Mouse (Mus musculus) CD4-positive helper T cell, adult 2 months (primary cell): ENCODE data around the gene Fam83g.

Experiments
- DNase-seq: peaks from one replicate; pipeline ENCODE4 v3.0.0-alpha.2; 2012; ENCODE audit warnings: low read depth, missing footprints, low spot score

The Fam83g gene

DNA sequence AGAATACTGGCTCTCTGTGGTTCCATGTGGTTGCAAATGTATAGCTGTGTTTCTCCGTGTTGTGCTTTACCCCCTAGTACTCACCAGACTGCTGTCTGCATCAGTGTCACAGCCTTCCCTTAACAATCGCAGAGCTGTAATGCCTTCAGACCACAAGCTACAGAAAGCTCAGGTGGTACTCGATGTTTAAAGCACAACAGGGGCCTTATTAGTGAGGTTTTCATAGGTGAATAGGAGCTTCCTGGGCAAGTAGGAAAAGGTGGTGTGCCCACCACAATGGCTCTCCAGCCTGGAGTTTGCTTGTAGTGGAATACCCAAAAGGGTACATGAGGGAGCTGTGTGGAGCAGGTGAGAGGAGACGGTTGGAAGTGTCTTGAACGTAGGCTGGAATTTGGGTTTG is 31.7 kb upstream of the Fam83g start:
- no peak for DNase-seq

- DNase-seq, result peak; percentile 92
These were observed 31.0 kb upstream of the Fam83g start, which contains the start of gene Grap for GRCm38 (mm10) chr11:61652686-61653447. Grap (plus strand) TSS chr11:61653265.

DNA sequence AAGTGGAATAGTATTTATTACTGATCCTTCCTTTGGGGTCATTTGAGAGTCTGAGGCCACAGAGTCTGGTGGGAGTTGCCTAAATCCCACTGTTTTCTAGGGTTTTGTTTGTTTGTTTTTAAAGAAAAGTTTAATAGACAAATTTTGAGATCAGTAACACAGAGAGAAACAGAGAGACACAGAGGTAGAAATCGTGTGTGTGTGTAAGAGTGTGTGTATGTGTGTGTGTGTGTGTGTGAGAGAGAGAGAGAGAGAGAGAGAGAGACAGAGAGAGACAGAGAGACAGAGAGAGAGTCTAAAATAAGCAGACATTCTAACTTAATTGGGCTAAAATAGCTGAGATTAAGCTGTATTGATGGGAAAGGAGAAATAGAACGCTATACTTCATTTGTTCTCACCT is 30.3 kb upstream of the Fam83g start:
- no peak for DNase-seq

GRCm38 (mm10) chr11:61654786-61655311 is 29.0 kb upstream of the Fam83g start:
- no peak for DNase-seq

GRCm38 (mm10) chr11:61655649-61656048 is 28.2 kb upstream of the Fam83g start:
- no peak for DNase-seq

DNA sequence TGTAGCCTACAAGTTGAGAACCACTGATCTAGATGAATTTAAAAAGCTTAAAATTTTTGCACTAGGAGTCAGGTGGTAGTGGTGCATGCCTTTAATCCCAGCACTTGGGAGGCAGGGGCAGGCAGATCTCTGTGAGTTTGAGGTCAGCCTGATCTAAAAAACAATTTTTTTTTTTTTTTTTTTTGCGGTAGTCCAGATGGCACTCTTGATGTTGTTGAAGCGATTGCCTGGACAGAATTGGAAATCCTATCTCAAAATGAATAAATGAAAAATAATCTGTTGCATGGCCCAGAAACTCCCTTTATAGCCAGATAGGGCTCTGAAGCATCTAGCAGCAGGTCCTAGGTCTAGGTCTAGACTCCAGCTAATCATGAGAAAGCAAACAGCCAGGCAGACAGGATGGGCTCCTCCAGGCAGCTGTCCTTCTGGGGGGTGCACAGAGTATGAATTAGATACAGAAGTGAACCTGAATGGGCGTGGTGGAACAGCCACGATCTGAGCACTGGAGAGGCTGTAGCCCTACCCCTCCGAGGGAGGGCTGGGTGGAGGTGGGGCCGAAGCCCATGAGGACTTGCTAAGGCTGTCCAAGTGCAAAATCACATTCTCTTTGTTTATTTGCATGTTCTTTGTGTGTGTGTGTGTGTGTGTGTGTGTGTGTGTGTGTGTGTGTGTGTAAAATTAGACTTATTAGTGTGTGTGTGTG is 27.6 kb upstream of the Fam83g start:
- no peak for DNase-seq

DNA sequence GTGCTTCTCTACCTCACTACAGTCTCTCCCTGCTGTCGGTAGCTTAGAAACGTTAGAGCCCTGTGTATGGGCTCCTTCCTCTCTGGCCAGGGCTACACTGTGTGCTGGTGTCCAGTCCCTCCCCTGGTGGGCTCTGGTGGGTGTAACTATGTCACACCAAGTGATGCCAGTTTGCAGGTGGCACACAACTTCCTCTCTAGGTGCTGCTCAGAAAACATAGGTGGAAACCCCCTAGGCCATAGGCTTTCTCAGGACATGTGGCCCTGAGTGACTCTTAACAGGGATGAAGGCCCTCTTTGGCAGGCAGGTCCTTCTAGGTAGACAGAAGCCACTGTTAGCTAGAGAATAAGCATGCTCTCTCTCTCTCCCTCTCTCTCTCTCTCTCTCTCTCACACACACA is 26.5 kb upstream of the Fam83g start:
- DNase-seq, result no peak

- no peak for DNase-seq
These were observed 25.4 kb upstream of the Fam83g start for GRCm38 (mm10) chr11:61658360-61658922.

DNA sequence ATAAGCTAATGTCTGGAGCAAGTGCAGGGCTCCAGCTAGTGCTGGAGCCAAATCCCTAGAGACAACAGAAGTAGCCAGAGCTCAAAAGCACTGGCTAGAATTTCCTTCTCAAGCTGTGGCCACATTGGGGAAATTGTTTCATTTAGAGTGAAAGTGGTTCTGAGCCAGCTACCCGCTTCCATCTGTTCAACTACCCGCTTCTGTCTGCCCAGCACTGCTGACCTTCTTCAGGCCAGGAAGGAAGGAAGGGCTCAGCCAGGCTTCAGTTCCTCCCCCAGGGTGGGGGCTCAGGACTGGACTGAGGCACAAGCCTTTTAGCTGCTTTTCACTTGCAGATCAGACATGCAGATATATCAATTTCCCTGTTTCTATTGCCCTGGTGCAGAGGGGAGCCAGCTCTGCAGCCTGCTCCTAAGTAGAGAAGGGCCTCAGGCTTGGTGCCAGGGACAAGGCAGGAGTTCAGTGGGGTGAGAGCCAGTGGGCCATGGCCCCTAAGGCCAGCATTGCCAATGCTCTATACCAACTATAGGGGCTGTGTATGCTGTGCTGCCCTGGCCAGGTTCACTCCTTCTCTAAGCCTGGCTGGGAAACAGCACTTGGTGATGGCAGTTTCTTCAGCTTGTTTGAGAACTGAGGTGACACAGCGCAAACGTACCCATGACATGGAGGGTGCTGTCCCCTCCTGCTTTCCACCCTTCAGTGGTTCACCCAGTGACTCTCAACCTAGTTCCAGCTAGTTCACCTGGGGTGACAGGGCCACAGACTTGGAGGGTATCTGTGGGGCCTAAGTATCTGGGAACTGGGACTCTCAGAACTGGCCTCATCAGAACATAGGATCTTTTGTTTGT is 24.7 kb upstream of the Fam83g start:
- no peak for DNase-seq

DNA sequence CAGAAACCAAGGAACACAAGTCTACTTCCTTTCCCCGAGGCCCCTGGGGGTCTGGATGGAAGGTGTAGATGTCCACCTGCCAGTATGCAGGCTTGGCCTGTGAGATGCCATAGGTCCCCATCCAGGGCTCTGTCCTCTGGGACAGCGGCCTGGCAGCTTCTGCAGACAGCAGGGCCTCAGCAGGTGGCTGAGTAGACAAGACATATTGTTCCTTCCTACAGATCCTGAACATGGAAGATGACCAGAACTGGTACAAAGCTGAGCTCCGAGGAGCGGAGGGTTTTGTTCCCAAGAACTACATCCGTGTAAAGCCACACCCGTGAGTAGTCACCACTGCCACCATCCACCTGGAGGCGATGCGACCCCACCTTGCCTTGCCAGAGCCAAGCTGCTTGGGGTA is 23.9 kb upstream of the Fam83g start:
- DNase-seq, result no peak

DNA sequence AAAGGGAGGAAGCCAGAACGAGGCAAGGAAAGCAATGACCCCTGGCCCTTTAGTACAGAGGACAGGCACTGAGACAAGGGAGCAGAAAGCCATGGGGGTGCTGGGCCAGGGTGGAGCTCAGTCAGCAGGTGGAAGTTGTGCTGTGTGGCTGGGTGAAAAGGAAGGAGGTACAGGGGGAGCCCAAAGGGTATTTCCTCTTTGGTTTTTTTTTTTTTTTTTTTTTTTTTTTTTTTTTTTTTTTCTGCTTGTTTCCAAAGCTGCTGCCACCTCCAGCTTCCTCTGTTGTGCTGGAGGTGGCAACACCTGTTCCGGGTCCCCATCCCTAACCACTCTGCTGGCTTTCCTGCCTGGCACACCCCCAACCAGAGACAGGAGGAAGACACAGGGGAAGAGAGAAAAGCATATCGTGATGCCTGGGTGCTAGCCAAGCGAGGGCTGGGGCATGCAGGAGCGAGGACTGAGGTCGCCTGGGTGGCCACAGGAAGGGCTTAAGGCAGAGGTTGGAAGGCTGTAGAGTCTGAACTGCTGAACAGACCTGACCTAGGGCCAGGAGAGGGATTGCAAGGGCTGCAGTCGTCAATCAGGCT is 23.0 kb upstream of the Fam83g start:
- DNase-seq, result peak; percentile 70

DNA sequence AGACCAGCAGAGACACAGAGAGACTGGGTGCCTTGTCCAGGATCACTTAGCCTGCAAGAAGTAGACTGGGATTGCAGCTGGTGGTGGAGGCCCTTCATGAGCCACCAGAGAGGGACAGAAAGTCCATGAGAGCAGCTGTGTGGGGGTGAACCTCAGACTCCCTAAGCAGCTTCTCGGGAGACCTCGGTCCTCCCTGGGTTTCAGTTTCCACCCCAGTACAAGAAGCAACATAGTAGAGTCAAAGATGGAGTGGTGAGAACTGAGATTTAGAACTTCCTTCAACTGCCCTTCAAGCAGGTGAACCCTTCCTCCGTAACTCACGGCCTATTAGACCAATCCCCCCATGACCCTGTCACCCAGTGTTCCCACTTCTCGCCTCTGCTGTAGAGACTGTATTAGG is 21.7 kb upstream of the Fam83g start:
- no peak for DNase-seq

DNA sequence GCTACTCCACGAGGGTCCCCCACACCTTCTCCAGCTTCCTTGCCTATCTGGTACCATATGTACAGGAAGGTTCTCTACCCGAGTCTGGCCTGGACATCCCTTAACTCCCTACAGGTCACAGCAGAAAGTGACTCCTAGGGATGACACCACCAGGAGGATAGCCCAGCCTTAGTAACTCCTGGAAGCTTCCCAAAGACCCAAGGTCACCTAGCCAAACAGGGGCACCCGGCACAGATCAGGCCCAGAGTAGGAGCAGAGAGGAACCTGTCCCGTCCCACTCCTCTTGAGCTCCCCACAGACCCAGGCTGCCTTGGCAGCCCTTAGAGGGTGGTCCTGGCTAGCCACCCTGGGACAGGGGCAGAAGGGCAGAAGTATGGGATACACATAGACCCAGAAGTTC is 18.5 kb upstream of the Fam83g start:
- DNase-seq, result no peak

DNA sequence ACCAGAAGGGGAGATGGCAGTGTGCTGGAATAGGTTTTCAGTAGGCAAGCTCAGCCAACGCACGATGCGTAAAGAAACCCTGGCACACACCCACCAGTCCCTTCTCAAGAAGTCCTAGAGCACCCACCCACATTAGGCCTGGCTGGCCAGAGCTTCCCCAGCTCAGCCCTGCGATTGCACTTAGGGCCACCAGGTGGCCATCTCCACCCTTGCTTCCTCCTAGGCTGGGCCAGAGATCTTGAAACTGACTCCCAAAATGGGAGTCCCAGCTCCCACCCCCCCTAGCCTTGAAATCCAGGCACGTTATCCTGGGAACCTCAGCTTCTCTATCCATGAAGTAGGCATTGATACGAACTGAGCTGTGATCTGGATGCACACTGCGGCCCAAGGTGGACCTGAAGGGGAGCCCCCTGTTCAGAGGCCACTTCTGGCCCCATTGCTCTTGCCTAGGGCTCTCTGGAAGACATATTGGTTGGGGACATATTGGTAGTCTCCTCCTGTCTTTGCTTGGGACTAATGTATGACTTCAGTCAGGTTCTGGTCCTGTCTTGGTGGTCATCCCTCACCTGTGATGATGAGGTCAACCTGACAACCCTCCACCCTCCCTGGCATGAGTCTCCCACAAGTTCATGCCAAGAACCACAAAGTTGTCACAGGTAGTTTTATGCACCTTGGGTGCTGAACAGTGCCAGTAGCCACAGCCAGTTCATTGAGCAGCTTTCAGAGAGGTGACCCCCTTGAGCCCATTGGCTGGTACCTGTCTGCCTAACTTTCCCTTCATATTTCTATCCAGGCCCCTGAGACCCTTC is 17.7 kb upstream of the Fam83g start:
- DNase-seq, result peak; percentile 48

GRCm38 (mm10) chr11:61667248-61667647 is 16.6 kb upstream of the Fam83g start:
- no peak for DNase-seq

DNA sequence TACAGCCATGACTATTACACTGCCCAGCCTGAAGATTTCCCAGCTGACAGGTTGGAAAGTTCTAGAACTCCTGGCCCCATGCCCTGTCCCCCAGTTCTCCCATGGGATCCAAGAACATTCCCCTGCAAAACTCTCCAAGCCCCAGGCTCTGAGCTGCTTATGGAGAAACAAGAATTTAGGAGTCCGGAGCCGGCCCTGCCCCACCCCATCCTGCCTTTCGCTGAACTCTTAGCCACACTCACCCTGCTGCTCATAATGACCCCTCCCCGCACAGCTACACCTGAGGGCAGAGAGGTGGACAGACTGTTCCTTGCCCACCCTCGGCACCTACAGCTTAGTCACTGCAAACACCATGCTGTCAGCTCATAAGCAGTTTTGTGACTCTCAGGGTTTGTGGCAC is 16.1 kb upstream of the Fam83g start:
- DNase-seq, result no peak

- peak; percentile 62 for DNase-seq
These were observed 14.1 kb upstream of the Fam83g start for GRCm38 (mm10) chr11:61669492-61670490.

DNA sequence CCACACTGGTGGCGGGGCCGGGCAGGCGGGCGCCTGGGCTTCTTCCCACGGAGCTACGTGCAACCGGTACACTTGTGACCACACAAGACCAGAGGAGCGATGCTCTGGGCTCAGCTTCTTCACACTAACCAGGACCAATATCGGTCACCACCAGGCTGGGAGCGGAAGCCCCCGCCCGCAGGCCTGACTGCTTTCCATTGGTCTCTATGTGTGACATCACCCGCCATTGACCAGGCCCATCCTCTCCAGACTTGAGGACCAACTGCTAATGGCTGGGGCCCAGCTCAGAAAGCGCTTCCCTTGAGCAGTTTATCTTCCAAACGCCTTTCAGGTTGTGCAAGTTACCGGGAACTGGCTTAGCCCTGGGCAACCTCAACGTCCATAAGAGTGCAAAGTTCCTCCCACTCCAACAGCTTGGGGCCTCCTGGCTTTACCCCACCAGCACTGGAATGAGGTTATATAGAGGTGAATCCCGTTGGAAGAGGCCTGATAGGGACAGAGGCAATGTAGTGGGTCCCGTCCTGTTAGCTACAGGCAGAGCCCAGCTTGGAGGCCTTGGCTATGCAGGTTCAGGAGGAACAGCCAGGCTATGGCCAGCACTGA is 12.0 kb upstream of the Fam83g start:
- DNase-seq, result no peak

GRCm38 (mm10) chr11:61673686-61674085 is 10.2 kb upstream of the Fam83g start:
- DNase-seq, result no peak
